Mouse (Mus musculus): ENCODE measurements around the gene B230307C23Rik. TPM values are rescaled to one million over a fixed set of nuclear protein-coding genes. Genes with fewer than 3 reads are reported as not detected.

B230307C23Rik gene
- polyA plus RNA-seq, 1 experiment from 2014 or later = 18.6 TPM

- Histone ChIP-seq H3K4me2 (ENCODE audit: low read length) (no peak overlapping the region), H3K36me3 (ENCODE audit: control insufficient read depth, insufficient read depth, low read length) (peaks cover 3% of the 10 kb centered on the region; the same call in 1 of the 2 replicates), H3K27ac (ENCODE audit: low read length) (no peak overlapping the region), H3K4me3 (ENCODE audit: low read depth, low read length) (no peak overlapping the region), H3K4me1 (ENCODE audit: control insufficient read depth, insufficient read depth, low read length) (peaks cover 13% of the 10 kb centered on the region), H3K9me3 (replicated peaks; ENCODE audit: control insufficient read depth, low read length, poor library complexity, severe bottlenecking) (no peaks in the 10 kb centered on the region), H3K27me3 (ENCODE audit: control insufficient read depth, insufficient read depth, low read depth, low read length) (no peaks in the 10 kb centered on the region), H3K9ac (ENCODE audit: low read depth, low read length) (no peak overlapping the region)
- 95% methylated on average over 3 of the region's 3 CpGs for WGBS
- ATAC-seq = no peak
Measured at GRCm38 (mm10) chr16:97960348-97960747, 36.8 kb upstream of the B230307C23Rik start.

GRCm38 (mm10) chr16:97961381-97962150, 35.5 kb upstream of the B230307C23Rik start:
- peak; percentile 61 for ATAC-seq
- Histone ChIP-seq H3K9me3 (replicated peaks; ENCODE audit: control insufficient read depth, low read length, poor library complexity, severe bottlenecking) (no peaks in the 10 kb centered on the region), H3K27ac (ENCODE audit: low read length) (peak overlapping the region; percentile 98), H3K4me2 (ENCODE audit: low read length) (peak overlapping the region; percentile 95), H3K9ac (ENCODE audit: low read depth, low read length) (peak overlapping the region; percentile 93), H3K4me1 (ENCODE audit: control insufficient read depth, insufficient read depth, low read length) (peaks cover 13% of the 10 kb centered on the region), H3K36me3 (ENCODE audit: control insufficient read depth, insufficient read depth, low read length) (no peaks in the 10 kb centered on the region), H3K4me3 (ENCODE audit: low read depth, low read length) (peak overlapping the region; percentile 92), H3K27me3 (ENCODE audit: control insufficient read depth, insufficient read depth, low read depth, low read length) (no peaks in the 10 kb centered on the region)
- WGBS = 8% methylated on average over 36 of the region's 36 CpGs

DNA sequence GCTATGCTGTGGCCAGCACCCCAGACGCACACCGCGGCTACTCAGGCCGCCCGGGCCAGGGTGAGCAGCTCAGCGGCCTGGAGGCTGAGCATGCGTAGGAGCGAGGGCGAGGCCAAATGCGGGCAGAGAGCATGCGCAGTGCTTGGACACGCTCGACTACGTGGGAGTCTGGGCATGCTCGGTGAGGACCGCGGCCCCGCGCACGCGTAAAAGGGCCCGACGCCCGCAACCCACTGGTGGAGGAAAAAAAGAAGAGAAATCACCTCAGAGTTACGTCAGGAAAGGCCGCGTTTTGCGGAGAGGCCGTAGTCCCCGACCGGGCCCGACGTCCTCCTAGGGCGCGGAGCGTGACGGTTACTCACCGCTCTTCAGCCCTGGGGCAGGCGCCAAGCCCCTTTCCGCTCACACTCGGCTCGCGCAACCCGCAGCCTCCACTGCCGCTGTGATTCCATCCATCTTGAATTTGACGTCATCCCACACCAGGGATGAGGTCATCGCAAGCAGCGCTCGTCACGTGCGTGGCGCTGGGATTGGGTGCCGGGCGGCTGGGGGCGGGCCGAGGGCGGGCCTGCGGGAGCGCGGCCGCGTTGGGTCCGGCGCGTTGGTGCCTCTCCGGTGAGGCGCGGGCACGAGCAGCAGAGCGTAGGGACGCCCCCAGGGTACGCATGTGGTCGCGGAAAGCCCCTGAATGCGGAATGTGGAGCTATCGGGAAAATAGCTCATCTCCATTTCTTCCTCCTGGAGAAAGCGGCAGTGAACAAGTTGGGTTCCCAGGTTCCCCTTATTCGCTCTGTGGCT, 34.8 kb upstream of the B230307C23Rik start, which contains the start of the genes C2cd2 and Zbtb21:
Gene C2cd2, minus strand, starts transcription at position 448 of the 798 bp plus-strand sequence.
Gene Zbtb21, minus strand, starts transcription at position 472 of the 798 bp plus-strand sequence.
- Histone ChIP-seq H3K4me2 (ENCODE audit: low read length) (peak within 1 kb of the TSS; percentile 95), H3K9me3 (replicated peaks; ENCODE audit: control insufficient read depth, low read length, poor library complexity, severe bottlenecking) (no peaks in the 10 kb centered on the region), H3K4me1 (ENCODE audit: control insufficient read depth, insufficient read depth, low read length) (peaks cover 13% of the 10 kb centered on the region), H3K27ac (ENCODE audit: low read length) (peak within 1 kb of the TSS; percentile 98), H3K27me3 (ENCODE audit: control insufficient read depth, insufficient read depth, low read depth, low read length) (no peaks in the 10 kb centered on the region), H3K9ac (ENCODE audit: low read depth, low read length) (peak within 1 kb of the TSS; percentile 93), H3K36me3 (ENCODE audit: control insufficient read depth, insufficient read depth, low read length) (no peaks in the 10 kb centered on the region), H3K4me3 (ENCODE audit: low read depth, low read length) (peak within 1 kb of the TSS; percentile 92)
- under 1% methylated on average over 77 of the region's 78 CpGs for WGBS
- peak; percentile 99 for ATAC-seq

- Histone ChIP-seq H3K4me3 (ENCODE audit: low read depth, low read length) (no peak overlapping the region), H3K9ac (ENCODE audit: low read depth, low read length) (no peak overlapping the region), H3K27ac (ENCODE audit: low read length) (no peak overlapping the region), H3K4me1 (ENCODE audit: control insufficient read depth, insufficient read depth, low read length) (peaks cover 13% of the 10 kb centered on the region), H3K9me3 (replicated peaks; ENCODE audit: control insufficient read depth, low read length, poor library complexity, severe bottlenecking) (no peaks in the 10 kb centered on the region), H3K36me3 (ENCODE audit: control insufficient read depth, insufficient read depth, low read length) (no peaks in the 10 kb centered on the region), H3K27me3 (ENCODE audit: control insufficient read depth, insufficient read depth, low read depth, low read length) (no peaks in the 10 kb centered on the region), H3K4me2 (ENCODE audit: low read length) (no peak overlapping the region)
- ATAC-seq = no peak
- 78% methylated on average over 3 of the region's 3 CpGs for WGBS
Measured at GRCm38 (mm10) chr16:97963956-97964540, 33.1 kb upstream of the B230307C23Rik start.

GRCm38 (mm10) chr16:97977277-97977676, 19.8 kb upstream of the B230307C23Rik start:
- 80% methylated on average over 1 of the region's 1 CpGs for WGBS
- H3K4me2 ChIP-seq (ENCODE audit: low read length) = no peak overlapping the region
- H3K9me3 ChIP-seq (replicated peaks; ENCODE audit: control insufficient read depth, low read length, poor library complexity, severe bottlenecking) = no peaks in the 10 kb centered on the region
- no peak overlapping the region for H3K4me3 ChIP-seq (ENCODE audit: low read depth, low read length)
- H3K4me1 ChIP-seq (ENCODE audit: control insufficient read depth, insufficient read depth, low read length) = no peaks in the 10 kb centered on the region
- H3K9ac ChIP-seq (ENCODE audit: low read depth, low read length) = no peak overlapping the region
- no peaks in the 10 kb centered on the region for H3K27me3 ChIP-seq (ENCODE audit: control insufficient read depth, insufficient read depth, low read depth, low read length)
- H3K36me3 ChIP-seq (ENCODE audit: control insufficient read depth, insufficient read depth, low read length) = no peaks in the 10 kb centered on the region
- no peak overlapping the region for H3K27ac ChIP-seq (ENCODE audit: low read length)
- ATAC-seq = no peak

- Histone ChIP-seq H3K4me2 (ENCODE audit: low read length) (no peak overlapping the region), H3K9ac (ENCODE audit: low read depth, low read length) (no peak overlapping the region), H3K27ac (ENCODE audit: low read length) (no peak overlapping the region), H3K36me3 (ENCODE audit: control insufficient read depth, insufficient read depth, low read length) (no peaks in the 10 kb centered on the region), H3K4me3 (ENCODE audit: low read depth, low read length) (no peak overlapping the region), H3K27me3 (ENCODE audit: control insufficient read depth, insufficient read depth, low read depth, low read length) (no peaks in the 10 kb centered on the region), H3K4me1 (ENCODE audit: control insufficient read depth, insufficient read depth, low read length) (no peaks in the 10 kb centered on the region), H3K9me3 (replicated peaks; ENCODE audit: control insufficient read depth, low read length, poor library complexity, severe bottlenecking) (no peaks in the 10 kb centered on the region)
- WGBS = 88% methylated on average over 3 of the region's 3 CpGs
- ATAC-seq = no peak
Measured at GRCm38 (mm10) chr16:97977722-97978121, 19.4 kb upstream of the B230307C23Rik start.

DNA sequence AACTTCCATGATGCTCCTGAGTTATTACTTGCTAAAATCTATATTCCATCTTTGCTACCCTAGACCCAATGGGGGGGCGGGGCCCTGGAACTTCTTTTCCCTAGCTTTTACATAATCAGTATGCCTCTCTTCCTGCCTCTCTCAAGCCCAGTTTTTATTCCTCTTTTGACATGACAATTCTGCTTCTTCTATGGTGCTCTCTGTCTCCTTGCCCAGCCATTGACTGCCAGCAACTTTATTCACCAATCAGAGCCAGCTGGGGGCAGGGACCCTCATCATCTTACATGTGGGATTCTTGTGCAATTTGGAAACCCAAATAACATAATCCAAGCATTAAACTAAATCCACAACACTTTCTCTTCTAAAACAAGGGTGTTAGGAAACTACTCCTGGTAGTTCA, 15.8 kb upstream of the B230307C23Rik start:
- no peak overlapping the region for H3K9ac ChIP-seq (ENCODE audit: low read depth, low read length)
- H3K27me3 ChIP-seq (ENCODE audit: control insufficient read depth, insufficient read depth, low read depth, low read length) = no peaks in the 10 kb centered on the region
- no peak overlapping the region for H3K4me2 ChIP-seq (ENCODE audit: low read length)
- no peaks in the 10 kb centered on the region for H3K36me3 ChIP-seq (ENCODE audit: control insufficient read depth, insufficient read depth, low read length)
- no peaks in the 10 kb centered on the region for H3K4me1 ChIP-seq (ENCODE audit: control insufficient read depth, insufficient read depth, low read length)
- no peaks in the 10 kb centered on the region for H3K9me3 ChIP-seq (replicated peaks; ENCODE audit: control insufficient read depth, low read length, poor library complexity, severe bottlenecking)
- no peak overlapping the region for H3K4me3 ChIP-seq (ENCODE audit: low read depth, low read length)
- WGBS = 74% methylated on average over 1 of the region's 1 CpGs
- ATAC-seq = no peak
- H3K27ac ChIP-seq (ENCODE audit: low read length) = no peak overlapping the region

DNA sequence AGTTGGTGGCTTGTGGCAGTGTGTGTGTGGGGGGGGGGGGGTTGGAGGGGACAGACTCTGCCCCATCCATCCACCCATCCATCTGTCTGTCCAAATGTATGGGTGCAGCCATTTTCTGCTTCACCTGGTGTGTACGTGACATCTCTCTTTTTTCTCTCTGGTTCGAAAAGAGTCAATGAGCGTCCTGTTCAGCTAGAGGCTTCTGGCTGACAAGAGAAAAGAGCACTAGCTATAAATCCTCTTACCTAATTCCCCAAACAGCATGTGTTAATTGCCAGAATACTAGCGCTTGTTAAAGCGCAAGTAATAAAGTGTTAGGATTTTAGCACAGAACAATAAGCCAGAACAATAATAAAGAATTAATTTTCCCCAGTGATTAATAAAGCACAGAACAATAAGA, 12.5 kb upstream of the B230307C23Rik start:
- no peaks in the 10 kb centered on the region for H3K9me3 ChIP-seq (replicated peaks; ENCODE audit: control insufficient read depth, low read length, poor library complexity, severe bottlenecking)
- no peak for ATAC-seq
- no peak overlapping the region for H3K9ac ChIP-seq (ENCODE audit: low read depth, low read length)
- no peak overlapping the region for H3K4me2 ChIP-seq (ENCODE audit: low read length)
- no peak overlapping the region for H3K4me3 ChIP-seq (ENCODE audit: low read depth, low read length)
- H3K27ac ChIP-seq (ENCODE audit: low read length) = no peak overlapping the region
- WGBS = 49% methylated on average over 5 of the region's 5 CpGs
- H3K36me3 ChIP-seq (ENCODE audit: control insufficient read depth, insufficient read depth, low read length) = no peaks in the 10 kb centered on the region
- no peaks in the 10 kb centered on the region for H3K4me1 ChIP-seq (ENCODE audit: control insufficient read depth, insufficient read depth, low read length)
- H3K27me3 ChIP-seq (ENCODE audit: control insufficient read depth, insufficient read depth, low read depth, low read length) = no peaks in the 10 kb centered on the region
